Mouse (Mus musculus): ENCODE results near the gene Insl3.

DNA sequence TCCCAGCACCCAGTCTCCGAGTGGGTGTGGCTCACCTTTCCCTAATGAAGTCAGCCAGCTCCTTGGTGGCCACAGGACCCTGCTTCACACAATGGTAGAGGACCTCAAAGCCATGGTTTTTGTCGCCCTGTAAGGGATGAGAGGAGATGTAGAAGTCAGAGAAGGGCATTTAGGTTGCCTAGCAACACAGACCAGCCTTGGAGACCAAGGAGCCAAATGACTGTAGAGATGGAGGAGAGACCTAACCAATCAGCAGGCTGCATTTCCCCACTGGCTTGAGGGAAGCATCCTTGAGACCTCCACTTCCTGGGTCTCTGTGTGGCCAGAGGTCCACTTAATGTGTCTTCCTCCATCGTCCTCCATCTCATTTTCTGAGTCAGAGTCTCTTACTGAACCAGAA lies 29.2 kb downstream of the Insl3 start:
- no peak for TF ChIP-seq CTCF (IDR thresholded peaks at IDR 0.05; ENCODE audit: extremely low read depth, insufficient read depth, insufficient read length, insufficient replicate concordance)
- no peak for TF ChIP-seq POLR2A (IDR thresholded peaks at IDR 0.05; ENCODE audit: low read depth, low read length)
